Mouse (Mus musculus) forebrain, embryonic 11.5 days (tissue): ENCODE measurements around the gene Crip2. TPM values are rescaled to one million over a fixed set of nuclear protein-coding genes. Genes with fewer than 3 reads are reported as not detected.

Experiments
- ATAC-seq: fragments of 200-750 bp; cut with Nextera tagmentation; replicated peaks from 2 replicates; pipeline ENCODE4 v1.8.0; 2017; ENCODE audit warnings: moderate TSS enrichment; ENCODE audit not compliant: low FRiP score
- DNase-seq: peaks from one replicate; pipeline ENCODE4 v3.0.0-alpha.2; 2017; ENCODE audit warnings: low spot score
- H3K27ac ChIP-seq: fragments of 300-500 bp; sonication (generic); 2 replicates; pipeline ENCODE4 v1.5.1; 2014; ENCODE audit warnings: low read depth, low read length
- H3K27me3 ChIP-seq: fragments of 300-500 bp; sonication (generic); 2 replicates; pipeline ENCODE4 v1.6.1; 2014; ENCODE audit warnings: mild to moderate bottlenecking, low read length, mixed read lengths; ENCODE audit not compliant: control insufficient read depth, insufficient read depth
- H3K36me3 ChIP-seq: fragments of 300-500 bp; sonication (generic); 2 replicates; pipeline ENCODE4 v1.6.1; 2014; ENCODE audit warnings: mild to moderate bottlenecking, low read length, moderate library complexity, mixed read lengths; ENCODE audit not compliant: control insufficient read depth, insufficient read depth
- H3K4me1 ChIP-seq: fragments of 300-500 bp; sonication (generic); replicated peaks from 2 replicates; pipeline ENCODE4 v1.6.1; 2014; ENCODE audit warnings: low read length, mixed read lengths; ENCODE audit not compliant: control insufficient read depth, insufficient read depth
- H3K4me2 ChIP-seq: fragments of 300-500 bp; sonication (generic); 2 replicates; pipeline ENCODE4 v1.6.1; 2014; ENCODE audit warnings: low read depth, mild to moderate bottlenecking, low read length, moderate library complexity, mixed read lengths; ENCODE audit not compliant: severe bottlenecking
- H3K4me3 ChIP-seq: fragments of 300-500 bp; sonication (generic); 2 replicates; pipeline ENCODE4 v1.5.1; 2014; ENCODE audit warnings: low read depth, low read length
- H3K9ac ChIP-seq: fragments of 300-500 bp; sonication (generic); 2 replicates; pipeline ENCODE4 v1.6.1; 2014; ENCODE audit warnings: low read length
- H3K9me3 ChIP-seq: fragments of 300-500 bp; sonication (generic); 2 replicates; pipeline ENCODE4 v1.6.1; 2016; ENCODE audit warnings: low read length, mixed read lengths; ENCODE audit not compliant: control insufficient read depth
- WGBS: fragments of 180-500 bp; shearing (Covaris S2); extraction: QIAGEN DNeasy Blood & Tissue Kit; methylation state at CpG from one replicate; pipeline ENCODE4 v1.1.7; 2014; 5-methylcytosine and 5-hydroxymethylcytosine counted together
- polyA plus RNA-seq: library from polyadenylated mRNA; unstranded; fragments of >200 nt; fragmentation: Nextera tagmentation; extraction: Ambion mirVana; gene quantifications from 2 replicates; pipeline ENCODE4 v1.2.1, GENCODE M21; 2014

Gene Crip2
- polyA plus RNA-seq, 1 experiment from 2014 or later = 186 TPM

- H3K27me3 ChIP-seq = peaks cover 11% of the 10 kb centered on the region
These were observed 15.2 kb downstream of the Crip2 start for GRCm38 (mm10) chr12:113155076-113155771.

GRCm38 (mm10) chr12:113155887-113156539 lies 16.0 kb downstream of the Crip2 start, which contains the start of gene Tedc1:
TSS of gene Tedc1 (plus strand) at chr12:113156421.
- ATAC-seq (peak; percentile 97), DNase-seq (peak; percentile 100)
- Histone ChIP-seq H3K4me1 (peaks cover 18% of the 10 kb centered on the region), H3K27ac (no peak within 1 kb of the TSS), H3K27me3 (peaks cover 6% of the 10 kb centered on the region; the same call in 1 of the 2 replicates), H3K36me3 (no peaks in the 10 kb centered on the region), H3K4me3 (peak within 1 kb of the TSS; percentile 63), H3K9me3 (no peaks in the 10 kb centered on the region), H3K4me2 (peak within 1 kb of the TSS; percentile 87), H3K9ac (peak within 1 kb of the TSS; percentile 64)
- under 1% methylated on average over 46 of the region's 46 CpGs for WGBS

More at GRCm38 (mm10) chr12:113155076-113155771, 15.2 kb downstream of the Crip2 start:
- 4% methylated on average over 32 of the region's 32 CpGs for WGBS
- H3K9ac ChIP-seq = peak overlapping the region; percentile 48
- H3K9me3 ChIP-seq = no peaks in the 10 kb centered on the region
- H3K4me3 ChIP-seq = peak overlapping the region; percentile 63
- H3K4me2 ChIP-seq = peak overlapping the region; percentile 48
- no peaks in the 10 kb centered on the region for H3K36me3 ChIP-seq
- DNase-seq = peak; percentile 70
- no peak overlapping the region for H3K27ac ChIP-seq
- peak; percentile 5 for ATAC-seq
- H3K4me1 ChIP-seq = peaks cover 18% of the 10 kb centered on the region

GRCm38 (mm10) chr12:113156540-113156929 lies 16.5 kb downstream of the Crip2 start:
- H3K36me3 ChIP-seq = no peaks in the 10 kb centered on the region
- H3K4me1 ChIP-seq = peaks cover 15% of the 10 kb centered on the region
- H3K9me3 ChIP-seq = no peaks in the 10 kb centered on the region
- H3K27me3 ChIP-seq = peaks cover 4% of the 10 kb centered on the region; the same call in 1 of the 2 replicates
- under 1% methylated on average over 23 of the region's 23 CpGs for WGBS
- peak overlapping the region; percentile 87 for H3K4me2 ChIP-seq
- no peak for ATAC-seq
- H3K27ac ChIP-seq = no peak overlapping the region
- H3K9ac ChIP-seq = peak overlapping the region; percentile 64
- H3K4me3 ChIP-seq = peak overlapping the region; percentile 63
- DNase-seq = no peak

- Histone ChIP-seq H3K9me3 (no peaks in the 10 kb centered on the region), H3K4me3 (peak overlapping the region; percentile 63), H3K9ac (peak overlapping the region; percentile 64), H3K4me2 (peak overlapping the region; percentile 87), H3K27me3 (peaks cover 4% of the 10 kb centered on the region; the same call in 1 of the 2 replicates), H3K4me1 (peaks cover 13% of the 10 kb centered on the region), H3K36me3 (no peaks in the 10 kb centered on the region), H3K27ac (no peak overlapping the region)
- no peak for DNase-seq
- ATAC-seq = no peak
- WGBS = 34% methylated on average over 8 of the region's 8 CpGs
These were observed 17.0 kb downstream of the Crip2 start for GRCm38 (mm10) chr12:113157002-113157401.

DNA sequence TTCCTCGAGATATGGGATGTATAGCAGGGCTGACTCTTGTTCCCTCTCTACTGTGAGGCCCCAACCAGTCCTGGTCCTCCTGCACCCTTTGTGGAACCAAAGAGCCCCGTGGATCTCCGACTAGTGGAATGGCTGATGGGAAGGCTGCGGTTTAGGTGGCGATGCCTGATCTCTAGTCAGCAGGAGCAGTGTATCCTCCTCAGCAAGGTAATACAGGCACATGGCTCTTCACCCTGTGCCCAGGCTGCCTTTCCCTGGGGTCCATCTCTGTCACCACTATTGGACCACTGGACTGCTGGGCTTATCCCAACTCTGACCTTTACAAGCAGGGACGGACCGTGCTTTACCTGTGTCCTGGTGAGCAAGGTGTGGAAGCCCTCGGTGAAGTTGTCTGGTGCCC lies 17.5 kb downstream of the Crip2 start:
- WGBS = 90% methylated on average over 8 of the region's 8 CpGs
- H3K9ac ChIP-seq = no peak overlapping the region
- no peaks in the 10 kb centered on the region; the same call in 1 of the 2 replicates for H3K36me3 ChIP-seq
- peaks cover under 1% of the 10 kb centered on the region; the same call in 1 of the 2 replicates for H3K27me3 ChIP-seq
- H3K4me1 ChIP-seq = peaks cover 12% of the 10 kb centered on the region
- ATAC-seq (no peak), DNase-seq (no peak)
- peak overlapping the region; percentile 63; the same call in 1 of the 2 replicates for H3K4me3 ChIP-seq
- H3K27ac ChIP-seq = no peak overlapping the region
- peak overlapping the region; percentile 87 for H3K4me2 ChIP-seq
- H3K9me3 ChIP-seq = no peaks in the 10 kb centered on the region

DNA sequence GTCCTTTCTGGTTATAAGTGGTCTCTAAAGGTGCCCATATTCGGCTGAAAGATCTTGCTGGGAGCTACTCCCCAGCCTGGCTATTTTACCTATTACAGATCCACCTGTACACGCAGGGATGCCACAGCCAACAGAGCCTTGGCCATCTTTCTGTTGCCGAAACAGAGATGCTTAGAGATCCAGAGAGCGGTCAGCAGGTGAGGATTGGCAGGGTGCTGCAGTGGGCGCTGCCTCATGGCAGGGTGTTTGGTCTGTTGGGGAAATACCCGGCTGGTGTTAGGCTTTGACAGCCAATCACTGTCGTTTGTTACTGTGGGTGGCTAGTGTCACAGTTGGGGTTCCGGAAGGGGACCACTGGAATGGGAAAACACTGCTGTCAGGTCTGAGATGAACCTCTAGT lies 17.9 kb downstream of the Crip2 start:
- DNase-seq (no peak), ATAC-seq (no peak)
- WGBS = 87% methylated on average over 8 of the region's 8 CpGs
- Histone ChIP-seq H3K27ac (no peak overlapping the region), H3K9me3 (no peaks in the 10 kb centered on the region), H3K4me1 (peaks cover 12% of the 10 kb centered on the region), H3K36me3 (no peaks in the 10 kb centered on the region; the same call in 1 of the 2 replicates), H3K9ac (no peak overlapping the region), H3K4me2 (no peak overlapping the region), H3K27me3 (no peaks in the 10 kb centered on the region), H3K4me3 (no peak overlapping the region)

DNA sequence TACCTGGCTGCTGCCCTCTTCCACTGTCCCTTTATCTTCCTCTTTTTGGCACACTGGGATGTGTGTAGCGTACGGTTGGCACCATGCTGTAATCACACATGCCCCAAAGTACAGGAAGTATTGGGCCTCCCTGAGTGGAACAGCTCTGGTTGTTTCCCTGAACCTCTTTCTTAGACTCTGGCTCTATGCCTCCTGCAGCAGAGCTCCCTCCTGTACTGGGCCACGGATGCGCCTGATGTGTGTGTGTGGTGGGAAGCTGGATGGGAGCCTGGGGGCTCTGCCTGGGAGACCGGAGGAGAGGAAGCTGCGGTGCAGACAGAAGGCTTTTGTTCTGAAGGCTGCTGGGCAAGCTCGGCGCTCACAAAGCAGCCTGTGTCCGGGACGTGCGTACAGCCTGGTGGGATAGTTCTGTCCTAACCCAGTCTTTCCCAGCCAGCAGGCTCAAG lies 23.5 kb downstream of the Crip2 start:
- Histone ChIP-seq H3K9me3 (no peaks in the 10 kb centered on the region), H3K27me3 (no peaks in the 10 kb centered on the region), H3K27ac (no peak overlapping the region), H3K4me2 (no peak overlapping the region), H3K4me3 (no peak overlapping the region), H3K9ac (no peak overlapping the region), H3K36me3 (no peaks in the 10 kb centered on the region; the same call in 1 of the 2 replicates), H3K4me1 (no peaks in the 10 kb centered on the region)
- WGBS = 78% methylated on average over 11 of the region's 11 CpGs
- DNase-seq (no peak), ATAC-seq (no peak)

GRCm38 (mm10) chr12:113168031-113168536 lies 28.0 kb downstream of the Crip2 start:
- Histone ChIP-seq H3K4me1 (no peaks in the 10 kb centered on the region), H3K27me3 (no peaks in the 10 kb centered on the region), H3K36me3 (no peaks in the 10 kb centered on the region), H3K4me3 (no peak overlapping the region), H3K9ac (no peak overlapping the region), H3K27ac (no peak overlapping the region), H3K9me3 (no peaks in the 10 kb centered on the region), H3K4me2 (no peak overlapping the region)
- WGBS = 89% methylated on average over 9 of the region's 9 CpGs
- DNase-seq (no peak), ATAC-seq (no peak)
